Mouse (Mus musculus): ENCODE measurements at regions not wholly inside any gene's neighbourhood (a gene's known extent, or its start where the extent isn't known, plus 50 kb on each side); places are given as distances from the start of the nearest gene placed in this dataset.

DNA sequence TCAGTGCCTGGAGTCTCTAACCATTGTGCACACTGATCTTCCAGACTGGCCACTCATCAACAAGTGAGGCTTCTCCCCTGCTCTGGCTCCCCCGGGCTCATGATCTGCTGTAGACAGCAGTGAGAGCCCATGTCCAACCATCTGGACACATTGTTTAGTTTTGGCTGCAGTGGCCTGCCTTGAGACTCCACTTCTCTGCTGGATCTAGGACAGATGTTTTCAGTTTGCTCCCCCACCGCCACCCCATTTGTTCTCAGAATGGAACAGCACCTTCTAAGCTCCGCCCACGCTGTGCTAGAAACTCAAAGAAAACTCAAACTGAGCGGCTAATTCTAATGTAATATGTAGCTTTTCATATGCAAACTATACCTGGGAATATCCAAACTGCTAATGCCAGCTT lies 108.8 kb downstream of the Rbm46 start:
- TF ChIP-seq CTCF (IDR thresholded peaks at IDR 0.05; ENCODE audit: borderline replicate concordance, control insufficient read depth, extremely low read depth, insufficient read depth, low read length, poor library complexity) (no peak), POLR2A (IDR thresholded peaks at IDR 0.05; ENCODE audit: control insufficient read depth, extremely low read depth, insufficient read depth, low read length, poor library complexity) (no peak)
